Mouse (Mus musculus) MEL (cell line): ENCODE measurements around the gene Best1. TPM values are rescaled to one million over a fixed set of nuclear protein-coding genes. Genes with fewer than 3 reads are reported as not detected.
A peak's percentile ranks its signal among the peaks of the same experiment; 100 is the strongest.

Experiments used
- DNase-seq: peaks from one replicate; pipeline ENCODE4 v3.0.0; 2011; ENCODE audit warnings: low read depth, low spot score
- H3K27ac ChIP-seq: 2 replicates; pipeline ENCODE4 v1.5.1; 2012; ENCODE audit warnings: low read depth, mild to moderate bottlenecking, control low read depth, low read length, moderate library complexity; ENCODE audit not compliant: control insufficient read depth
- H3K27me3 ChIP-seq, 2 experiments: fragments of 150-350 bp in 1 of 2; sonication (generic) in 1 of 2; 2 replicates each; pipeline ENCODE4 v1.6.1; 2012; ENCODE audit warnings: low read length in 2 of 2, mild to moderate bottlenecking in 2 of 2, improper control_type of control experiment in 1 of 2, moderate library complexity in 1 of 2; ENCODE audit not compliant: insufficient read depth in 2 of 2, control insufficient read depth in 1 of 2
- H3K36me3 ChIP-seq, 2 experiments: 2 replicates each; pipeline ENCODE4 v1.6.1; 2012 to 2014; ENCODE audit warnings: low read length in 2 of 2, improper control_type of control experiment in 1 of 2, inconsistent platforms in 1 of 2, mild to moderate bottlenecking in 1 of 2; ENCODE audit not compliant: insufficient read depth in 2 of 2, control insufficient read depth in 1 of 2
- H3K4me1 ChIP-seq, 2 experiments: fragments of 150-350 bp in 1 of 2; sonication (generic) in 1 of 2; 2 replicates each; pipeline ENCODE4 v1.6.1; 2012; ENCODE audit warnings: low read length in 2 of 2, improper control_type of control experiment in 1 of 2, mild to moderate bottlenecking in 1 of 2; ENCODE audit not compliant: insufficient read depth in 2 of 2, control insufficient read depth in 1 of 2
- H3K4me3 ChIP-seq, 2 experiments: fragments of 150-350 bp in 1 of 2; sonication (generic) in 1 of 2; 2 replicates each; pipeline ENCODE4 v1.5.1; 2012; ENCODE audit warnings: low read depth in 2 of 2, low read length in 2 of 2, mild to moderate bottlenecking in 2 of 2, moderate library complexity in 2 of 2, control low read depth in 1 of 2, improper control_type of control experiment in 1 of 2; ENCODE audit not compliant: control insufficient read depth in 1 of 2, insufficient read depth in 1 of 2
- H3K79me2 ChIP-seq: 2 replicates; pipeline ENCODE4 v1.6.1; 2012; ENCODE audit warnings: mild to moderate bottlenecking, low read length, moderate library complexity; ENCODE audit not compliant: control insufficient read depth, poor library complexity, insufficient read depth
- H3K9ac ChIP-seq: 2 replicates; pipeline ENCODE4 v1.6.1; 2012; ENCODE audit warnings: low read depth, mild to moderate bottlenecking, control low read depth, low read length, moderate library complexity; ENCODE audit not compliant: control insufficient read depth, poor library complexity, severe bottlenecking
- H3K9me3 ChIP-seq: fragments of 150-350 bp; sonication (generic); replicated peaks from 2 replicates; pipeline ENCODE4 v1.6.1; 2012; ENCODE audit warnings: mild to moderate bottlenecking, low read length, improper control_type of control experiment, moderate library complexity; ENCODE audit not compliant: insufficient read depth
- CHD1 ChIP-seq: IDR thresholded peaks from 2 replicates; pipeline ENCODE4 v1.6.1; 2012; ENCODE audit warnings: low read depth, mild to moderate bottlenecking, inconsistent platforms, low read length, improper control_type of control experiment
- CHD2 ChIP-seq: IDR thresholded peaks from 2 replicates; pipeline ENCODE4 v1.6.1; 2011; ENCODE audit warnings: low read length, improper control_type of control experiment
- CTCF ChIP-seq, 3 experiments: IDR thresholded peaks in 2 of 3; conservative IDR thresholded peaks in 1 of 3; 2 replicates each; pipeline ENCODE4 v1.5.1; 2011 to 2012; ENCODE audit warnings: low read length in 3 of 3, low read depth in 2 of 3, mild to moderate bottlenecking in 2 of 3, improper control_type of control experiment in 1 of 3, inconsistent platforms in 1 of 3, mixed read lengths in 1 of 3, moderate library complexity in 1 of 3; ENCODE audit not compliant: control insufficient read depth in 1 of 3, insufficient read depth in 1 of 3, poor library complexity in 1 of 3, severe bottlenecking in 1 of 3
- ELF1 ChIP-seq: IDR thresholded peaks from 2 replicates; pipeline ENCODE4 v1.6.1; 2014; ENCODE audit warnings: low read depth, mild to moderate bottlenecking, inconsistent platforms, low read length, improper control_type of control experiment, moderate library complexity
- EP300 ChIP-seq, 2 experiments: IDR thresholded peaks; 2 replicates each; pipeline ENCODE4 v1.6.1; 2011; ENCODE audit warnings: improper control_type of control experiment in 2 of 2, low read length in 2 of 2, low read depth in 1 of 2, mild to moderate bottlenecking in 1 of 2
- ETS1 ChIP-seq: IDR thresholded peaks from 2 replicates; pipeline ENCODE4 v1.6.1; 2012; ENCODE audit warnings: low read depth, mild to moderate bottlenecking, inconsistent platforms, low read length, improper control_type of control experiment, moderate library complexity
- GABPA ChIP-seq: IDR thresholded peaks from 2 replicates; pipeline ENCODE4 v1.6.1; 2012; ENCODE audit warnings: low read depth, mild to moderate bottlenecking, inconsistent platforms, low read length, improper control_type of control experiment, moderate library complexity
- JUND ChIP-seq: IDR thresholded peaks from 2 replicates; pipeline ENCODE4 v1.6.1; 2011; ENCODE audit warnings: low read depth, mild to moderate bottlenecking, improper control_type of control experiment, low read length
- KAT2A ChIP-seq: conservative IDR thresholded peaks from 2 replicates; pipeline ENCODE4 v1.6.1; 2012; ENCODE audit warnings: low read depth, low read length, improper control_type of control experiment, inconsistent platforms
- MAX ChIP-seq: IDR thresholded peaks from 2 replicates; pipeline ENCODE4 v1.6.1; 2011; ENCODE audit warnings: low read length, improper control_type of control experiment
- MEF2A ChIP-seq: IDR thresholded peaks from 2 replicates; pipeline ENCODE4 v1.6.1; 2014; ENCODE audit warnings: low read depth, mild to moderate bottlenecking, inconsistent platforms, low read length, improper control_type of control experiment; ENCODE audit not compliant: poor library complexity, insufficient replicate concordance, severe bottlenecking; ENCODE audit errors: extremely low read depth
- NRF1 ChIP-seq: IDR thresholded peaks from 2 replicates; pipeline ENCODE4 v1.6.1; 2014; ENCODE audit warnings: low read depth, mild to moderate bottlenecking, inconsistent platforms, low read length, improper control_type of control experiment, moderate library complexity; ENCODE audit not compliant: poor library complexity, insufficient read depth, severe bottlenecking
- POLR2AphosphoS5 ChIP-seq: IDR thresholded peaks from 2 replicates; pipeline ENCODE4 v1.6.1; 2012; ENCODE audit warnings: low read depth, borderline replicate concordance, mild to moderate bottlenecking, inconsistent platforms, low read length, moderate library complexity, mixed read lengths
- RAD21 ChIP-seq: IDR thresholded peaks from 2 replicates; pipeline ENCODE4 v1.6.1; 2011; ENCODE audit warnings: mild to moderate bottlenecking, low read depth, low read length, improper control_type of control experiment
- RCOR1 ChIP-seq: IDR thresholded peaks from 2 replicates; pipeline ENCODE4 v1.6.1; 2012; ENCODE audit warnings: low read depth, mild to moderate bottlenecking, inconsistent platforms, low read length, improper control_type of control experiment
- SIN3A ChIP-seq: IDR thresholded peaks from 2 replicates; pipeline ENCODE4 v1.6.1; 2012; ENCODE audit warnings: low read length, improper control_type of control experiment, inconsistent platforms
- SMC3 ChIP-seq: IDR thresholded peaks from 2 replicates; pipeline ENCODE4 v1.6.1; 2011; ENCODE audit warnings: low read depth, low read length, improper control_type of control experiment
- TAL1 ChIP-seq: IDR thresholded peaks from 2 replicates; pipeline ENCODE4 v1.6.1; 2012; ENCODE audit warnings: mild to moderate bottlenecking, inconsistent platforms, low read length, moderate library complexity, mixed read lengths
- TBP ChIP-seq: IDR thresholded peaks from 2 replicates; pipeline ENCODE4 v1.8.0; 2011; ENCODE audit warnings: low read depth, low read length, improper control_type of control experiment
- USF1 ChIP-seq: IDR thresholded peaks from 2 replicates; pipeline ENCODE4 v1.6.1; 2014; ENCODE audit warnings: low read depth, mild to moderate bottlenecking, inconsistent platforms, low read length, improper control_type of control experiment, moderate library complexity
- USF2 ChIP-seq, 2 experiments: IDR thresholded peaks; 2 replicates each; pipeline ENCODE4 v1.6.1; 2011 to 2012; ENCODE audit warnings: improper control_type of control experiment in 2 of 2, low read length in 2 of 2, borderline replicate concordance in 1 of 2, inconsistent platforms in 1 of 2, low read depth in 1 of 2, mild to moderate bottlenecking in 1 of 2; ENCODE audit not compliant: insufficient read depth in 1 of 2
- ZMIZ1 ChIP-seq: IDR thresholded peaks from 2 replicates; pipeline ENCODE4 v1.6.1; 2012; ENCODE audit warnings: low read depth, mild to moderate bottlenecking, inconsistent platforms, low read length, improper control_type of control experiment, moderate library complexity
- polyA plus RNA-seq, 2 experiments: library from polyadenylated mRNA; stranded (reverse) in 1 of 2; unstranded in 1 of 2; fragments of >175 nt in 1 of 2; fragments of >200 nt in 1 of 2; gene quantifications; 2 replicates each; pipeline versions ENCODE4 v1.2.1 to v1.2.4; 2012; ENCODE audit warnings: low replicate concordance in 2 of 2, low read depth in 1 of 2; ENCODE audit not compliant: insufficient read length in 2 of 2, insufficient read depth in 1 of 2, missing spikeins in 1 of 2
- total RNA-seq: library from RNA; depleted of rRNA; stranded (reverse); fragments of 300-350 nt; gene quantifications from 2 replicates; pipeline ENCODE4 v1.2.3, GENCODE M21; 2012

The Best1 gene
- total and polyA plus RNA-seq, 3 experiments = 0.08 TPM; not detected in 2

GRCm38 (mm10) chr19:9938156-9938823 lies 63.1 kb downstream of the Best1 start:
- H3K36me3 ChIP-seq = peaks cover 0 to 14% of the 10 kb centered on the region in 2 experiments; a peak in 2 of 4 replicates
- peaks cover 15 to 36% of the 10 kb centered on the region in 2 experiments for H3K4me1 ChIP-seq
- no peaks in the 10 kb centered on the region for H3K79me2 ChIP-seq
- peak; percentile 49 for DNase-seq
- no peak for TF ChIP-seq TAL1
- no peak for TF ChIP-seq USF1
- TF ChIP-seq POLR2AphosphoS5 = no peak
- TF ChIP-seq ZMIZ1 = no peak
- no peak for TF ChIP-seq CHD1
- peak; percentile 93; the same call in 1 of the 2 replicates for TF ChIP-seq JUND
- no peak for TF ChIP-seq CHD2
- TF ChIP-seq NRF1 = no peak
- no peak for TF ChIP-seq MEF2A
- TF ChIP-seq EP300 (IDR thresholded peaks at IDR 0.05; ENCODE audit: low read depth in 1 of 2, low read length in 2 of 2) = no peak
- no peak for TF ChIP-seq USF2 (IDR thresholded peaks at IDR 0.05; ENCODE audit: borderline replicate concordance in 1 of 2, insufficient read depth in 1 of 2, low read depth in 1 of 2, low read length in 2 of 2)
- TF ChIP-seq ETS1 = no peak
- no peak for TF ChIP-seq CTCF (IDR thresholded peaks at IDR 0.05 in 2 of 3, conservative IDR thresholded peaks at IDR 0.05 in 1 of 3; ENCODE audit: control insufficient read depth in 1 of 3, insufficient read depth in 1 of 3, low read depth in 2 of 3, low read length in 3 of 3, poor library complexity in 1 of 3, severe bottlenecking in 1 of 3)
- TF ChIP-seq RAD21 = no peak
- TF ChIP-seq RCOR1 = no peak
- TF ChIP-seq ELF1 = 0 out of 2 replicates have a peak, but pooled peaks have one; percentile 21
- TF ChIP-seq TBP = no peak
- TF ChIP-seq SIN3A = no peak
- H3K27ac ChIP-seq = peak overlapping the region; percentile 55
- H3K9ac ChIP-seq = peak overlapping the region; percentile 36
- no peaks in the 10 kb centered on the region for H3K9me3 ChIP-seq
- no peaks in the 10 kb centered on the region for H3K27me3 ChIP-seq
- H3K4me3 ChIP-seq = peak overlapping the region; percentile 58 to 59

- Histone ChIP-seq H3K36me3 (peaks cover 0 to 14% of the 10 kb centered on the region in 2 experiments; a peak in 2 of 4 replicates), H3K27ac (no peak overlapping the region), H3K79me2 (no peaks in the 10 kb centered on the region), H3K9me3 (no peaks in the 10 kb centered on the region), H3K4me3 (no peak overlapping the region), H3K9ac (peak overlapping the region; percentile 36; the same call in 1 of the 2 replicates), H3K27me3 (no peaks in the 10 kb centered on the region), H3K4me1 (peaks cover 10 to 27% of the 10 kb centered on the region in 2 experiments)
- DNase-seq = no peak
- TF ChIP-seq CHD1 (no peak), ZMIZ1 (no peak), USF2 (IDR thresholded peaks at IDR 0.05; ENCODE audit: borderline replicate concordance in 1 of 2, insufficient read depth in 1 of 2, low read depth in 1 of 2, low read length in 2 of 2) (no peak), ELF1 (no peak), GABPA (no peak), TAL1 (no peak), KAT2A (no peak), USF1 (no peak), SIN3A (no peak), MAX (no peak), SMC3 (no peak)
These were observed 64.0 kb downstream of the Best1 start for GRCm38 (mm10) chr19:9937428-9937827.
